Mouse (Mus musculus) heart, postnatal 4 days (tissue): ENCODE measurements around the gene 4930595D18Rik. TPM values are rescaled to one million over a fixed set of nuclear protein-coding genes. Genes with fewer than 3 reads are reported as not detected.
A peak's percentile ranks its signal among the peaks of the same experiment; 100 is the strongest.

Source experiments
- DNase-seq: peaks from one replicate; pipeline ENCODE4 v3.0.0; 2021
- total RNA-seq, 2 experiments: library from RNA; stranded (reverse); gene quantifications; 2 replicates each; pipeline ENCODE4 v1.2.3; 2021

Gene 4930595D18Rik
- total RNA-seq, 2 experiments from 2014 or later = not detected

- peak; percentile 51 for DNase-seq
These were observed 19.0 kb downstream of the 4930595D18Rik start for GRCm38 (mm10) chr12:111165146-111165812.

- peak; percentile 92 for DNase-seq
These were observed 20.0 kb downstream of the 4930595D18Rik start for GRCm38 (mm10) chr12:111164310-111164751.

- DNase-seq = peak; percentile 45
These were observed 21.8 kb downstream of the 4930595D18Rik start for GRCm38 (mm10) chr12:111162312-111163061.

GRCm38 (mm10) chr12:111161943-111162311 is 22.4 kb downstream of the 4930595D18Rik start:
- DNase-seq = no peak

- no peak for DNase-seq
These were observed 23.4 kb downstream of the 4930595D18Rik start for GRCm38 (mm10) chr12:111160871-111161270.

- no peak for DNase-seq
These were observed 24.4 kb downstream of the 4930595D18Rik start for GRCm38 (mm10) chr12:111159659-111160428.

- DNase-seq = no peak
These were observed 28.5 kb downstream of the 4930595D18Rik start for GRCm38 (mm10) chr12:111155756-111156155.

GRCm38 (mm10) chr12:111154641-111155040 is 29.6 kb downstream of the 4930595D18Rik start:
- no peak for DNase-seq

GRCm38 (mm10) chr12:111153946-111154345 is 30.3 kb downstream of the 4930595D18Rik start:
- DNase-seq = no peak

GRCm38 (mm10) chr12:111152981-111153710 is 31.1 kb downstream of the 4930595D18Rik start:
- DNase-seq = no peak

GRCm38 (mm10) chr12:111152579-111152978 is 31.7 kb downstream of the 4930595D18Rik start:
- no peak for DNase-seq

GRCm38 (mm10) chr12:111151422-111152156 is 32.7 kb downstream of the 4930595D18Rik start:
- no peak for DNase-seq

GRCm38 (mm10) chr12:111150236-111150596 is 34.1 kb downstream of the 4930595D18Rik start:
- DNase-seq = no peak

- no peak for DNase-seq
These were observed 34.6 kb downstream of the 4930595D18Rik start for GRCm38 (mm10) chr12:111149495-111150235.

GRCm38 (mm10) chr12:111145269-111145668 is 39.0 kb downstream of the 4930595D18Rik start:
- no peak for DNase-seq

GRCm38 (mm10) chr12:111144598-111144997 is 39.7 kb downstream of the 4930595D18Rik start:
- no peak for DNase-seq

- peak; percentile 44 for DNase-seq
These were observed 40.7 kb downstream of the 4930595D18Rik start for GRCm38 (mm10) chr12:111143509-111144063.

- DNase-seq = peak; percentile 52
These were observed 41.2 kb downstream of the 4930595D18Rik start for GRCm38 (mm10) chr12:111143005-111143508.

- DNase-seq = no peak
These were observed 47.2 kb downstream of the 4930595D18Rik start for GRCm38 (mm10) chr12:111137079-111137478.

GRCm38 (mm10) chr12:111135953-111136352 is 48.3 kb downstream of the 4930595D18Rik start:
- no peak for DNase-seq
